Mouse (Mus musculus): ENCODE data around the gene Gm9887. TPM values are rescaled to one million over a fixed set of nuclear protein-coding genes. Genes with fewer than 3 reads are reported as not detected.
"Not testable (repeated sequence)": the region's sequence is repeated elsewhere in the genome, so short reads cannot be mapped to it uniquely, and the experiment has no call there.

Gm9887 gene
- polyA plus RNA-seq, 1 experiment = 0.23 TPM

DNA sequence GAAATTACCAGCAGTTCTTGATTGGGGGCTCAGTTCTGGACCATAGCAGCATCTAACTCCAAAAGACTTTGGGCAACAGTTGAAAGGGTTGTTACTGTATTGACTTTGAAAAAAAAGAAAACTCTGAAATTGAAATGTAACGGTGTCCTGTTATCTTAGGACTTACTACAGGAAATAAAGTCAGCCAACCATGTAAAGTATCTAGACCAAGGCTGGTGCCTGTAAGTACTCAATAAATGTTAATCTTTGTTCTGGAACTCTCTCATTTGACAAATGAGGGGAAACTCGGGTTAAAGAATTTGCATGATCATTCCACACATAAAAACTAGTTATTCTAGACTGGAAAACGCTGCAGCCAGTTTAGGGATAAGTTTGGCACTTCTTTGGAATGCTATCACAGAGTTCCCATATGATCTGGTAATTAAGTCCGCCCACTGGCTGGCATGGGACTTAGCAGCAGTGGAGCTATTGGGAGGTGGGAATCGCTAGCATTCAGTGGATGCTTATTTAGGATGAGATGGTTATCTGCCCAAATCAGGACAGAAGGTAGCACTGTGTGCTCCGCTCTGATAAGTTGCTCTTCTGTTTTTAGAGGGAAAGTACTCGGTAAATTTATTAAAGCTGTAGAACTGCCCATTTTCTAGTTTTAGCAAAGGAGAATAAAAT lies 17.1 kb upstream of the Gm9887 start:
- no peak for TF ChIP-seq TAL1 (IDR thresholded peaks at IDR 0.05; ENCODE audit: low read length)
- TF ChIP-seq GATA1 (IDR thresholded peaks at IDR 0.05; ENCODE audit: low read length) = no peak
- Histone ChIP-seq H3K36me3 (ENCODE audit: control insufficient read depth) (no peaks in the 10 kb centered on the region), H3K9me3 (ENCODE audit: control insufficient read depth, low read length) (no peaks in the 10 kb centered on the region), H3K27me3 (ENCODE audit: control insufficient read depth) (no peaks in the 10 kb centered on the region), H3K4me3 (replicated peaks) (no peak overlapping the region), H3K4me1 (ENCODE audit: control insufficient read depth) (peaks cover 3% of the 10 kb centered on the region)

DNA sequence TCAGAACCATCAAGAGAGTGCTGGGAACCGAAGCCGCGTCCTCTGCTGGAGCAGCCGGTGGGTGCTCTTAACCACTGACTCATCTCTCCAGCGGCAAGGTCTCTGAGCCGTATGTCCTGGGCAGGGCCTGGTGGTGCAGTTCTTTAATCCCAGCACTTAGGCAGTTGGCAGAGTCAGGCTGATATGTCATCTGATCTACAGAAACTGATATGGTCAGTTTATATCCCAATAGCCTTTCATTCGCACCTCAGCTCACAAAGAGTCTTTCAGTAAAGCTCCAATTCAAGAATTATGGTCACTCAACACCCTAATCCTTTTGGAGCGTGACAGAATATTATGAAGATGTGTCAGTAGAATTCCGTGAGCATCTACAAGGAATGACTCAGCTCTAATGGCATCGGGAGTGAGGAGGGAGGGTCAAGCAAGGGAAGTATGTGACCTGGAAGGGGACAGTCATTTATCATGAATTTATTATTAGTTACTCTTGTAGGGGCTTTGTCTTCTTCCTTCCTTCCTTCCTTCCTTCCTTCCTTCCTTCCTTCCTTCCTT lies 16.1 kb upstream of the Gm9887 start:
- H3K27me3 ChIP-seq (ENCODE audit: control insufficient read depth) = no peaks in the 10 kb centered on the region
- TF ChIP-seq GATA1 (IDR thresholded peaks at IDR 0.05; ENCODE audit: low read length) = no peak
- no peak for TF ChIP-seq TAL1 (IDR thresholded peaks at IDR 0.05; ENCODE audit: low read length)
- H3K4me1 ChIP-seq (ENCODE audit: control insufficient read depth) = peaks cover 3% of the 10 kb centered on the region
- H3K36me3 ChIP-seq (ENCODE audit: control insufficient read depth) = no peaks in the 10 kb centered on the region
- H3K9me3 ChIP-seq (ENCODE audit: control insufficient read depth, low read length) = no peaks in the 10 kb centered on the region
- no peak overlapping the region for H3K4me3 ChIP-seq (replicated peaks)

DNA sequence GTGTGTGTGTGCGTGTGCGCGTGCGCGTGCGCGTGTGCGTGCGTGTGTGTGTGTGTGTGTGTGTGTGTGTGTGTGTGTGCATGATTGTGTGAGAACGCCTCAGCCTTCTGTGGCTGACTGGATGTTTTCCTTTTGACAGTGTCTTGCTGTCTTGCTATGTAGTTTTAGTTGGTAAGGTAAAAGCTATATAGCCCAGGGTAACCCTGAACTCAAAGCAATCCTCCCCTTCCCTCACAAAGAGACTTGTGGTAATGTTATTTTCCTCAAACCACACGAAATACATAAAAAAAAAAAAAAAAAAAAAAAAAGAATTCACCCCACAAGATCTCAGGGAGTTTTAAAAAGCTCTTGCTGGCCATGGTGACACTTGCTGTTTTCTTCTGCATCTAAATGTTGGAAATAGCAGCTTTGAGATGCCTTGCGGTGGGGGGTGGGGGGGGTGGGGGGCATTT lies 14.0 kb upstream of the Gm9887 start:
- H3K36me3 ChIP-seq (ENCODE audit: control insufficient read depth); H3K9me3 ChIP-seq (ENCODE audit: control insufficient read depth, low read length); H3K4me3 ChIP-seq (replicated peaks); H3K27me3 ChIP-seq (ENCODE audit: control insufficient read depth): not testable (repeated sequence)
- H3K4me1 ChIP-seq (ENCODE audit: control insufficient read depth) = peaks cover 19% of the 10 kb centered on the region

DNA sequence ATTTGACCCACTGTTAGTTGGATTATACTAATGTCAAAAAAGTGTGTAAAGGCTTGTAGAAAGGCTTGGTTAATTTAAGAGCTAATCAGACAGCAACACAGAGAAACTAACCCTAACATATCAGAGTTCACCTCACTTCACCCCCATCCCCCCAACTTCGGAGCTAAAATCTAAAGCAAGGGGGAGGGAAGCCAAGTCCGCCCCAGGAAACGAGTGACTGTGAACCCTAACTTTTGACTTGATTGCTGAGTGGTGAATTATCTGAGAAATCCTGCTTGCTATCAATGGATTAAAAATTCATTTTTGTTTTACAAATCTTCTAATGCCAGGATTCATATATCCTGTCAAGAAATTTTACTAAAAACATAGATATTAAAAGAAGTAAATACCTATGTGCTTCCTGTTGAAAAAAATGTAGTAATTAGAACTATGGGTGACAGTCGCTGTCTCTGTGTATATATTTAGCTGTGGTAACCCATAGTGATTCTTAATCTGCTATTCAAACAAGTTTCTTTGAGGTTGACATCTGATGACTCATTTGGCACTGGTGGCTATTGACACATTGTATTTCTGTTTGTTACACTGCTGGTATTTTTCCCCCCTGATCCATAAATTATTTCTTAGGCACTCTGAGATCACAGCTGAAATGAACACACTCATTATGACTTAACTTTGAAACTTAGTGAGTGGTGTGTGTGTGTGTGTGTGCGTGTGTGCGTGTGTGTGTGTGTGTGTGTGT lies 13.5 kb upstream of the Gm9887 start:
- Histone ChIP-seq H3K27me3 (ENCODE audit: control insufficient read depth) (no peaks in the 10 kb centered on the region), H3K36me3 (ENCODE audit: control insufficient read depth) (peaks cover 15% of the 10 kb centered on the region)
- TF ChIP-seq GATA1 (IDR thresholded peaks at IDR 0.05; ENCODE audit: low read length) (no peak), TAL1 (IDR thresholded peaks at IDR 0.05; ENCODE audit: low read length) (no peak)

DNA sequence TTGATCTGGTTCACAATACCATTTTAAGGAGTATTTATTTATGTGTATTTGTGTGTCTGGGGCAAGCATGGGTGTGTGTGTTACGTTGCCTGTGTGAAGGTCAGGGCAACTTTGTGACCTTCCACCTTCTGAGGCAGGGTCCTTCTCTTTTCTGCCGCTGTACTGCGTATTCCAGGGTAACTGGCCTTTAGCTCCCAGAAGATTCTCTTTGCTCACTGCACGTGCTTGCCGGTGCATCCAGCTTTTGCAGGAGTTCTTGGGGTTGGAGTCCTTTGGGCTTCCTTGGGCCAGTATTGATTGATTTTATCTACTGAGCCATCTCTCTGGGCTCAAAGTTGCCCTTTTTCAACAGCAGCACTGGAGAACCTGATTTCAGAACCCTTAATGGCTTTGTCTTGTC lies 12.3 kb upstream of the Gm9887 start:
- no peak for TF ChIP-seq TAL1 (IDR thresholded peaks at IDR 0.05; ENCODE audit: low read length)
- no peak for TF ChIP-seq GATA1 (IDR thresholded peaks at IDR 0.05; ENCODE audit: low read length)
- H3K36me3 ChIP-seq (ENCODE audit: control insufficient read depth) = peaks cover 23% of the 10 kb centered on the region
- no peak overlapping the region for H3K4me3 ChIP-seq (replicated peaks)
- no peaks in the 10 kb centered on the region for H3K9me3 ChIP-seq (ENCODE audit: control insufficient read depth, low read length)
- peaks cover 20% of the 10 kb centered on the region for H3K4me1 ChIP-seq (ENCODE audit: control insufficient read depth)
- H3K27me3 ChIP-seq (ENCODE audit: control insufficient read depth) = no peaks in the 10 kb centered on the region

More for the DNA sequence above, 13.5 kb upstream of the Gm9887 start:
- Histone ChIP-seq H3K4me3 (replicated peaks) (no peak overlapping the region), H3K9me3 (ENCODE audit: control insufficient read depth, low read length) (no peaks in the 10 kb centered on the region), H3K4me1 (ENCODE audit: control insufficient read depth) (peaks cover 20% of the 10 kb centered on the region)

DNA sequence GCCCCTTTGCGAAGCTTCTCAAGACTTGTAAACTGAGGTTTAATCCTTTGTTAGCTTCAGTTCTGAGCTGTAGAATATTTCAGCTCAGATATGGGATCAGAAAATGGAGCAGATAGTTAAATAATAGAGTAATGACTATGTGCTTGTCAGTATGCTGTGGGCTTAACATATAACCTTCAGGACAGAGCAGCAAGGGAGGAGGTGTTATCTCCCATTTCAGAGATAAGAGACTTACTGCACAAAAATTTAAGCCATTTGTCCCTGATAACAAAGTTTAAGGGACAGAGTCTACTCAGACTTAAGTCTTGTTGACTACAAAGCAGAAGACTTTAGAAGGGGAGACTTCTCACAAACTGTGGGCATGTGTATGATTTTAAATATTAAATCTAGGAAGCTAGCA lies 10.6 kb upstream of the Gm9887 start:
- no peaks in the 10 kb centered on the region for H3K9me3 ChIP-seq (ENCODE audit: control insufficient read depth, low read length)

DNA sequence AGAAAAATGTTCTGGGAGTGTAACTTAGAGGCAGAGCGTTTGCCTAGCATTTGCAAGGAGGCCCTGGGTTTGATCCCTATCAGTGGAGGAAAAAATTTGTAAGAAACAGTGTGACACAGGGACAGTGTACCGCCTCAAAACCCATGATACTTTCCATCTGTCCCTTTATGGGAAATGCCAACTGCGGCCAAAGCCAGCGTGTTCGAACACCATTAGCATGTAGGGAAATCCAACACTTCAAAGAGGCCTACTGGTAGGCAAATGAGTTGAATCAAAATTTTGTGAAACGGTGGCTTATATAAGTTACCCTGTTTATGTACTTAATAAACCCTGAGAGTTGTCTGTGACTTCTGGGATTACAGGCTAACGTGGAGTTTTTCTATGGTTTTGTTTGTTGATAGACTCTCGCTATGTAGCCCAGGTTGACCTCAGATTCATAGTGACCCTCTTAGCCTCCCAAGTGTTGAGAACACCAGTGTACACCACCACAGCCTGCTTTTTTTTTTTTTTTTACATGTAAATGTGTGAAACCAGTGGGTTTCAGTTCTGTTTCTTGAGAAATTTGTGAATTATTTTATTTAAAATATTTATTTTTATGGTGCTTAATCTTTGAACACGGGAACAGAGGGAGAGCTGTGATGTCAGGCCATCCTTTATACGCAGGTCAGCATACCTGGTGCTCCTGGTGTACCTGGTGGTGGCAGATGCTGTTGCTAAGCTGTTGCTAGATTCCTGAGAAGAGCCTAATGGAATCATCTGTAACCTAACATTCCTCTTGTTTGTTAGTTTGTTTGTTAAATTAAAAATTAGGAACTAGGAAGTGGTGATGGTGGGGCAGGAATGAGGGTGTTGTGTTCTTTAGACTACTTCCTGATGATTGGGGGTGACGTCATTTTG lies 6.5 kb upstream of the Gm9887 start:
- TF ChIP-seq TAL1 (IDR thresholded peaks at IDR 0.05; ENCODE audit: low read length) (no peak), GATA1 (IDR thresholded peaks at IDR 0.05; ENCODE audit: low read length) (no peak)
- no peak overlapping the region for H3K4me3 ChIP-seq (replicated peaks)
- no peaks in the 10 kb centered on the region for H3K27me3 ChIP-seq (ENCODE audit: control insufficient read depth)
- peaks cover 50% of the 10 kb centered on the region for H3K4me1 ChIP-seq (ENCODE audit: control insufficient read depth)
- peaks cover 78% of the 10 kb centered on the region for H3K36me3 ChIP-seq (ENCODE audit: control insufficient read depth)
- H3K9me3 ChIP-seq (ENCODE audit: control insufficient read depth, low read length) = no peaks in the 10 kb centered on the region

More for the DNA sequence above, 10.6 kb upstream of the Gm9887 start:
- peaks cover 40% of the 10 kb centered on the region for H3K36me3 ChIP-seq (ENCODE audit: control insufficient read depth)
- no peaks in the 10 kb centered on the region for H3K27me3 ChIP-seq (ENCODE audit: control insufficient read depth)
- no peak for TF ChIP-seq GATA1 (IDR thresholded peaks at IDR 0.05; ENCODE audit: low read length)
- TF ChIP-seq TAL1 (IDR thresholded peaks at IDR 0.05; ENCODE audit: low read length) = no peak
- peaks cover 27% of the 10 kb centered on the region for H3K4me1 ChIP-seq (ENCODE audit: control insufficient read depth)
- no peak overlapping the region for H3K4me3 ChIP-seq (replicated peaks)

DNA sequence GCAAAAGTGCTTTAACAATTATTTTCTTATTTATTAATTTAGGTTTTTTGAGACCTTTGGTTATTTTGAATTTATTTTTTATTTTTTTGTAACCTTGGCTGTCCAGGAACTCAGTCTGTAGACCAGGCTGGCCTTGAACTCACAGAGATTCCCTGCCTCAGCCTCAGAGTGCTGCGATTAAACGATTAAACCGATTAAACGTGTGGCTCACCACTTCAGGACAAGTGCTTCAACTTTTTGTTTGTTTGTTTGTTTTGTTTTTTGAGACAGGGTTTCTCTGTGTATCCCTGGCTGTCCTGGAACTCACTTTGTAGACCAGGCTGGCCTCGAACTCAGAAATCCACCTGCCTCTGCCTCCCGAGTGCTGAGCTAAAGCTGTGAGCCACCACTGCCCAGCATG lies 5.4 kb upstream of the Gm9887 start:
- Histone ChIP-seq H3K36me3 (ENCODE audit: control insufficient read depth) (peaks cover 90% of the 10 kb centered on the region), H3K4me1 (ENCODE audit: control insufficient read depth) (peaks cover 44% of the 10 kb centered on the region)
- not testable (repeated sequence) for H3K27me3 ChIP-seq (ENCODE audit: control insufficient read depth); H3K9me3 ChIP-seq (ENCODE audit: control insufficient read depth, low read length); H3K4me3 ChIP-seq (replicated peaks)

DNA sequence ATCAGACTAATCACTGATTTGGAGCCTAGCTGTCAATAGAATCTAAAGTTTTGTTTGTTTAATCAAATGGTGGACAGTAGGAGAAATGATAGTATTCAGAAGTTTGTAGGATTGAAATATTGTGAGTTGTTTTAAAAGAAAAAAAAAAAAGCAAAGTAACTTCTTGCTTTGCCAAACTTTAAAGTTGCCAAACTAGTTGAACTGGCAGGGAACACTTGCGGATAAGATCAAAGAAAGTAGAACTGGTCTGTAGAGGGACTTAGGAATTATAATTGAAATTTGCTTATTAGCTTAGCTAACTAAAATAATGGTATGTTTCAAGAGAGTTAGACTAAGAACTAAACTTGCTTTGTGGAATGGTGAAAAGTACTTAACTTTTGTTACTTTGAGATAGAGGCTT lies 4.9 kb upstream of the Gm9887 start:
- TF ChIP-seq GATA1 (IDR thresholded peaks at IDR 0.05; ENCODE audit: low read length) = no peak
- TF ChIP-seq TAL1 (IDR thresholded peaks at IDR 0.05; ENCODE audit: low read length) = no peak
- Histone ChIP-seq H3K27me3 (ENCODE audit: control insufficient read depth) (no peaks in the 10 kb centered on the region), H3K4me3 (replicated peaks) (no peak overlapping the region), H3K9me3 (ENCODE audit: control insufficient read depth, low read length) (no peaks in the 10 kb centered on the region), H3K4me1 (ENCODE audit: control insufficient read depth) (peaks cover 40% of the 10 kb centered on the region), H3K36me3 (ENCODE audit: control insufficient read depth) (peaks cover 90% of the 10 kb centered on the region)
